Mouse (Mus musculus): ENCODE results near the gene Scn8a.

- TF ChIP-seq GATA1 (IDR thresholded peaks at IDR 0.05; ENCODE audit: borderline replicate concordance, low read length) (no peak), FLI1 (IDR thresholded peaks at IDR 0.05; ENCODE audit: low read length) (no peak)
Observed at GRCm38 (mm10) chr15:100869558-100869957, at the start of gene Scn8a.

Data from megakaryocyte, embryonic 14.5 days (primary cell).